ENCODE assay signal across 23 mouse cellular contexts in genomic region chr1:176980140-176980539, GRCm38 (mm10).
DNase-seq lines count a peak whose midpoint lies in the region; ATAC-seq and TF ChIP-seq lines count a peak whose summit lies in the region.
"Had no signal": no experiment of that assay in that cellular context is flagged by ENCODE, and none has a peak within 500 bp of the region (broad histone marks: within the 10 kb centered on the region; RNA-seq: fewer than 3 reads in every experiment).

No protein-coding gene starts in this region.

- no peak overlapping the region for H3K9ac ChIP-seq in forebrain, embryonic 16.5 days (replicated peaks; ENCODE audit: low read depth, low read length)
- H3K9ac ChIP-seq in forebrain, embryonic 12.5 days: no peak overlapping the region

- no peak overlapping the region for H3K4me2 ChIP-seq in forebrain, embryonic 16.5 days (ENCODE audit: low read length)
- no peak overlapping the region for H3K4me2 ChIP-seq in forebrain, embryonic 12.5 days
- H3K4me2 ChIP-seq: heart, embryonic 11.5 days; liver, embryonic 11.5 days had no signal

- CTCF ChIA-PET in Patski (lab: Charles Lee): interaction anchor here (0.9 kb wide), 1 partner anchor 9 kb away, joined by 3 read pairs; no protein-coding TSS in a partner anchor

- in situ Hi-C loops in Patski (cut with MboI; ENCODE audit: low pct_unique_long_range_greater_than_20kb): no loop called here

- POLR2A ChIA-PET in Patski (lab: Charles Lee): no interaction called here

- DNase-seq in layer of hippocampus, adult 9-11 months: peak; percentile 65
- no peak for DNase-seq in layer of hippocampus, postnatal 25 days (ENCODE audit: extremely low spot score in 1 of 2, low spot score in 1 of 2)
- DNase-seq in Patski (ENCODE audit: low read depth, low spot score): peak; percentile 46
- peak in 1 of 2 experiments; percentile 46 for DNase-seq in left cerebral cortex, adult 2 months (ENCODE audit: extremely low spot score in 1 of 2, low spot score in 2 of 2)
- DNase-seq in cerebellum, adult 9-11 months: no peak
- DNase-seq in adrenal gland, adult 18-20 months (ENCODE audit: low spot score in 2 of 2): no peak
- DNase-seq: adrenal gland, postnatal 25 days; cerebellum, adult 18-20 months; heart, postnatal 10 days; kidney, adult 18-20 months; lung, adult 18-20 months; lung, postnatal 14 days; thymus, postnatal 4 days had no signal

- intact Hi-C loops in left cerebral cortex, adult 2 months (cut with DNase I): loop anchor here (1.0 to 5.0 kb wide), 4 partner anchors 33 to 98 kb away; no protein-coding TSS in a partner anchor

- H3K4me1 ChIP-seq in forebrain, embryonic 16.5 days (replicated peaks; ENCODE audit: control insufficient read depth, insufficient read depth, low read length): peaks cover 5% of the 10 kb centered on the region
- peaks cover 17% of the 10 kb centered on the region; the same call in 1 of the 2 replicates for H3K4me1 ChIP-seq in forebrain, embryonic 12.5 days

- H3K36me3 ChIP-seq in forebrain, embryonic 16.5 days (ENCODE audit: control insufficient read depth, insufficient read depth): no peaks in the 10 kb centered on the region
- H3K36me3 ChIP-seq in forebrain, embryonic 12.5 days (replicated peaks): no peaks in the 10 kb centered on the region
- H3K36me3 ChIP-seq: embryonic facial prominence, embryonic 10.5 days; limb, embryonic 10.5 days had no signal

- no peak for TF ChIP-seq CTCF in Patski (IDR thresholded peaks at IDR 0.05)
- TF ChIP-seq CTCF in left cerebral cortex, adult 2 months (IDR thresholded peaks at IDR 0.05): no peak

- no peaks in the 10 kb centered on the region for H3K9me3 ChIP-seq in forebrain, embryonic 16.5 days (ENCODE audit: control insufficient read depth, low read length)
- H3K9me3 ChIP-seq in forebrain, embryonic 12.5 days: no peaks in the 10 kb centered on the region
- H3K9me3 ChIP-seq: embryonic facial prominence, embryonic 10.5 days; G1E; limb, embryonic 10.5 days; megakaryocyte, embryonic 14.5 days had no signal

- no peak; the same call in 1 of the 2 replicates for ATAC-seq in forebrain, embryonic 16.5 days
- ATAC-seq in forebrain, embryonic 12.5 days (ENCODE audit: low FRiP score): no peak
- ATAC-seq in Patski: peak; percentile 23
- ATAC-seq: midbrain, embryonic 16.5 days had no signal

- H3K4me3 ChIP-seq in forebrain, embryonic 16.5 days (replicated peaks; ENCODE audit: low read length): no peak overlapping the region
- no peak overlapping the region for H3K4me3 ChIP-seq in forebrain, embryonic 12.5 days (replicated peaks)
- no peak overlapping the region for H3K4me3 ChIP-seq in left cerebral cortex, adult 2 months
- H3K4me3 ChIP-seq: embryonic facial prominence, embryonic 10.5 days; limb, embryonic 10.5 days; megakaryocyte, embryonic 14.5 days had no signal

- H3K27ac ChIP-seq in forebrain, embryonic 16.5 days (ENCODE audit: low read length): peak overlapping the region; percentile 48; the same call in 1 of the 2 replicates
- no peak overlapping the region for H3K27ac ChIP-seq in forebrain, embryonic 12.5 days
- peak overlapping the region; percentile 54 for H3K27ac ChIP-seq in left cerebral cortex, adult 2 months
- H3K27ac ChIP-seq: embryonic facial prominence, embryonic 10.5 days; kidney, postnatal 0 days; limb, embryonic 10.5 days had no signal

- no peaks in the 10 kb centered on the region for H3K27me3 ChIP-seq in forebrain, embryonic 16.5 days (replicated peaks; ENCODE audit: control insufficient read depth, insufficient read depth, low read length)
- H3K27me3 ChIP-seq in forebrain, embryonic 12.5 days: peaks cover 4% of the 10 kb centered on the region; the same call in 1 of the 2 replicates
- H3K27me3 ChIP-seq in Patski: no peaks in the 10 kb centered on the region
- H3K27me3 ChIP-seq: megakaryocyte, embryonic 14.5 days had no signal

- WGBS in forebrain, embryonic 16.5 days: 71% methylated on average over 5 of the region's 5 CpGs
- 80% methylated on average over 5 of the region's 5 CpGs for WGBS in forebrain, embryonic 12.5 days

Comparison
In these comparisons a context has a peak if more than half of its experiments do, and no peak if none do; other contexts are left out.
1. DNase-seq: peak in layer of hippocampus, adult 9-11 months (single experiment) and Patski (single experiment); none in layer of hippocampus, postnatal 25 days (0 of 2), cerebellum, adult 9-11 months (single experiment) and adrenal gland, adult 18-20 months (0 of 2).